Mouse (Mus musculus) myocyte (in vitro differentiated cells): ENCODE data around the gene Lin28b.

Experiments used
- CEBPB ChIP-seq: IDR thresholded peaks from 2 replicates; pipeline ENCODE4 v1.6.1; 2011; ENCODE audit warnings: mild to moderate bottlenecking, moderate library complexity; ENCODE audit not compliant: poor library complexity, insufficient read depth, severe bottlenecking
- E2F4 ChIP-seq: IDR thresholded peaks from one replicate; pipeline ENCODE4 v1.6.1; 2011; ENCODE audit warnings: mild to moderate bottlenecking, control low read depth, moderate library complexity; ENCODE audit not compliant: insufficient read depth
- MAX ChIP-seq: IDR thresholded peaks from one replicate; pipeline ENCODE4 v1.6.1; 2011; ENCODE audit warnings: low read depth, mild to moderate bottlenecking, control low read depth
- MYOD1 ChIP-seq, 3 experiments: IDR thresholded peaks; one replicate each; pipeline ENCODE4 v1.6.1; 2011; ENCODE audit warnings: control low read depth in 2 of 3, low read depth in 2 of 3, mild to moderate bottlenecking in 2 of 3, moderate library complexity in 1 of 3; ENCODE audit not compliant: insufficient read length in 2 of 3, control insufficient read depth in 1 of 3
- MYOG ChIP-seq, 3 experiments: IDR thresholded peaks; one replicate each; pipeline ENCODE4 v1.6.1; 2011; ENCODE audit warnings: control low read depth in 2 of 3, low read depth in 2 of 3, mild to moderate bottlenecking in 2 of 3; ENCODE audit not compliant: insufficient read length in 2 of 3, control insufficient read depth in 1 of 3, insufficient read depth in 1 of 3
- POLR2A ChIP-seq: IDR thresholded peaks from one replicate; pipeline ENCODE4 v1.6.1; 2011; ENCODE audit warnings: low read depth, mild to moderate bottlenecking, control low read depth, moderate library complexity; ENCODE audit not compliant: insufficient read length
- POLR2AphosphoS2 ChIP-seq: IDR thresholded peaks from one replicate; pipeline ENCODE4 v1.6.1; 2011; ENCODE audit warnings: low read depth, control low read depth; ENCODE audit not compliant: insufficient read length
- REST ChIP-seq: IDR thresholded peaks from one replicate; pipeline ENCODE4 v1.6.1; 2011; ENCODE audit warnings: mild to moderate bottlenecking, control low read depth, moderate library complexity; ENCODE audit not compliant: insufficient read depth, insufficient read length
- SRF ChIP-seq: IDR thresholded peaks from one replicate; pipeline ENCODE4 v1.6.1; 2011; ENCODE audit warnings: low read depth; ENCODE audit not compliant: control insufficient read depth, insufficient read length
- TCF12 ChIP-seq: IDR thresholded peaks from one replicate; pipeline ENCODE4 v1.6.1; 2011; ENCODE audit warnings: mild to moderate bottlenecking, control low read depth; ENCODE audit not compliant: poor library complexity, insufficient read depth, severe bottlenecking
- TCF3 ChIP-seq: IDR thresholded peaks from one replicate; pipeline ENCODE4 v1.6.1; 2011; ENCODE audit warnings: low read depth, control low read depth; ENCODE audit not compliant: insufficient read length
- USF1 ChIP-seq: IDR thresholded peaks from one replicate; pipeline ENCODE4 v1.6.1; 2011; ENCODE audit warnings: low read depth, mild to moderate bottlenecking, control low read depth, moderate library complexity

GRCm38 (mm10) chr10:45468180-45468915 lies 17.8 kb downstream of the Lin28b start:
- TF ChIP-seq MAX (no peak), MYOD1 (IDR thresholded peaks at IDR 0.05; ENCODE audit: control insufficient read depth in 1 of 3, insufficient read length in 2 of 3, low read depth in 2 of 3) (no peak), POLR2A (no peak), POLR2AphosphoS2 (no peak), TCF12 (no peak), CEBPB (no peak), USF1 (no peak), E2F4 (no peak), MYOG (IDR thresholded peaks at IDR 0.05; ENCODE audit: control insufficient read depth in 1 of 3, insufficient read depth in 1 of 3, insufficient read length in 2 of 3, low read depth in 2 of 3) (no peak), SRF (no peak), REST (no peak), TCF3 (no peak)
